Mouse (Mus musculus): Measurements from ENCODE around the gene Rprd1b. TPM values are rescaled to one million over a fixed set of nuclear protein-coding genes. Genes with fewer than 3 reads are reported as not detected.
A peak's percentile ranks its signal among the peaks of the same experiment; 100 is the strongest.

The Rprd1b gene
- polyA plus RNA-seq, 1 experiment = not detected

DNA sequence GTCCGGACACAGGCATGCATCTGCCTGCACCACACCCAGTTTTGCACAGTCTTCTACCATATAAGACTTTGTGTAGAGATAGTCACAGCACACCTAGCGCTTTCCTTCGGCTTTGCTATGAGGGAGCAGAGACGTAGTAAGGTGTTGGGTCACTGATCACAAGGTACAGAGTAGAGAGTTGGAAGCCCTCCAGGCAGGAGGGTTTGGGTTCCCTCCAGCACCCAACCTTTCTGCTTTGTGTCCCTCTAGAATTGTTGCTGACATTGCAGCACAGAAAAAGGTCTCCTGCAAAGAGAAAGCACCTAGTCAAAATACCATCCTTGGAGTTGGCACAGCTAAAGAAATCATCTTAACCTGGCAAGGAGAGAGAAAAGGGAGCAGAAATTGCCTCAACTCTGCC is 35.8 kb upstream of the Rprd1b start:
- 94% methylated on average over 4 of the region's 4 CpGs for WGBS
- Histone ChIP-seq H3K4me1 (ENCODE audit: control insufficient read depth, insufficient read depth, low read length) (peaks cover 7% of the 10 kb centered on the region), H3K27ac (ENCODE audit: insufficient read depth, low read depth, low read length) (no peak overlapping the region), H3K4me3 (ENCODE audit: insufficient read depth, low read depth, low read length) (no peak overlapping the region)
- no peak for TF ChIP-seq POLR2A (IDR thresholded peaks at IDR 0.05; ENCODE audit: insufficient read depth, low read depth, low read length)
- TF ChIP-seq CTCF (IDR thresholded peaks at IDR 0.05; ENCODE audit: insufficient read depth, low read depth, low read length) = no peak

DNA sequence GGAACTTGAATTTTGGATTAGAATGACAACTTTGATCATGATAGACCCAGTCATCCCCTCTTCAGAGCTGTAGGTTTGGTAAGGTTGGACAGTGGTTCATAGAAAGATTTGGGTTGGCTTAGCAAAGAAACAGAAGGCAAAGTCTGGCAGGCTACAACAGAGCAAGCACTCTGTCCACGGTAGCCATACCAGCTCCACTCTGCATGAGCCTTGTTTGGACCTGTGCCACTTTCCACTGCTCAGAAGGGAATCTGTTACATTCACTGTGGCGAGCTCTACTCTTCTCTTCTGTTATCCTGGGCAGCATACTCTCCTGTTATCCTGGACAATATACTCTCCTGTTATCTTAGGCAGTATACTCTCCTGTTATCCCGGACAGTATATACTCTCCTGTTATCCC is 29.5 kb upstream of the Rprd1b start:
- Histone ChIP-seq H3K4me1 (ENCODE audit: control insufficient read depth, insufficient read depth, low read length) (no peaks in the 10 kb centered on the region), H3K27ac (ENCODE audit: insufficient read depth, low read depth, low read length) (no peak overlapping the region), H3K4me3 (ENCODE audit: insufficient read depth, low read depth, low read length) (no peak overlapping the region)
- TF ChIP-seq CTCF (IDR thresholded peaks at IDR 0.05; ENCODE audit: insufficient read depth, low read depth, low read length) = no peak
- TF ChIP-seq POLR2A (IDR thresholded peaks at IDR 0.05; ENCODE audit: insufficient read depth, low read depth, low read length) = no peak
- 58% methylated on average over 3 of the region's 3 CpGs for WGBS

DNA sequence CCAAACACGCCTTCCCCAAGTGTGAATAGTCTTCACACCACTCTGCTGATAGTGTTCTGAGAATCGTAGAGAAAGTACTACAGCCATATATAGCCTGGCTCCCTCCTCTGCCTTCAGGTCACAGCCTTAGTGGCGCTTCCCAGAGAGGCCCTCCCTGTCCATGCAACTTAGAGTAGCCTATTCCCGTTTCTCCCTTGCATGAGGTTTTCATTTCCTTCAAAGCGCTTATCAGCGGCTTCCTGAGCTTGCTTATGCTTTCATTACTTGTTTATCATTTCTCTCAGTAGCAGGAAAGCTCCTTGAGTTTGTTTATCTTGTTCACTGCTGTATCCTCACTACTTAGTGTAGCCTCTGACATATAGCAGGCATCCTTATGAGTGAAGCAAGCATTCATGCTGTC is 23.7 kb upstream of the Rprd1b start:
- H3K27ac ChIP-seq (ENCODE audit: insufficient read depth, low read depth, low read length) = no peak overlapping the region
- no peaks in the 10 kb centered on the region for H3K4me1 ChIP-seq (ENCODE audit: control insufficient read depth, insufficient read depth, low read length)
- TF ChIP-seq POLR2A (IDR thresholded peaks at IDR 0.05; ENCODE audit: insufficient read depth, low read depth, low read length) = no peak
- TF ChIP-seq CTCF (IDR thresholded peaks at IDR 0.05; ENCODE audit: insufficient read depth, low read depth, low read length) = no peak
- H3K4me3 ChIP-seq (ENCODE audit: insufficient read depth, low read depth, low read length) = no peak overlapping the region
- 84% methylated on average over 6 of the region's 6 CpGs for WGBS

DNA sequence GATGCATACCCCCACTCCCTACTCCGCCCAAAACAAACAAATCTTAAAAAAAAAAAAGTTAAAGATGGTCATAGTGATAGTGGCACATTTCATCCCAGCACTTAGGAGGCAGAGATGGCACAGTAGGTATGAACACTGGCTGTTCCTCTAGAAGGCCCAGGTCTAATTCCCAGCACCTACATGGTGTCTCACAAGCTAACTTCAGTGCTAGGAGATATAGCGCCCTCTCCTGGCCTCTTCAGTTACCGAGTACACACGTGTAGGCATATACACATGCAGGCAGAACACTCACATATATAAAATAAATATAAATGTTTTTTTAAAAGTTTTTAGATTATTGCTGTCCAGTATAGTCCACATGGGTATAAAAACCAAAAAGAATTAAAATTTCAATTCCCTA is 22.7 kb upstream of the Rprd1b start:
- TF ChIP-seq CTCF (IDR thresholded peaks at IDR 0.05; ENCODE audit: insufficient read depth, low read depth, low read length) = no peak
- no peak for TF ChIP-seq POLR2A (IDR thresholded peaks at IDR 0.05; ENCODE audit: insufficient read depth, low read depth, low read length)
- H3K4me3 ChIP-seq (ENCODE audit: insufficient read depth, low read depth, low read length) = no peak overlapping the region
- no peaks in the 10 kb centered on the region for H3K4me1 ChIP-seq (ENCODE audit: control insufficient read depth, insufficient read depth, low read length)
- no peak overlapping the region for H3K27ac ChIP-seq (ENCODE audit: insufficient read depth, low read depth, low read length)
- WGBS = 99% methylated on average over 4 of the region's 4 CpGs

DNA sequence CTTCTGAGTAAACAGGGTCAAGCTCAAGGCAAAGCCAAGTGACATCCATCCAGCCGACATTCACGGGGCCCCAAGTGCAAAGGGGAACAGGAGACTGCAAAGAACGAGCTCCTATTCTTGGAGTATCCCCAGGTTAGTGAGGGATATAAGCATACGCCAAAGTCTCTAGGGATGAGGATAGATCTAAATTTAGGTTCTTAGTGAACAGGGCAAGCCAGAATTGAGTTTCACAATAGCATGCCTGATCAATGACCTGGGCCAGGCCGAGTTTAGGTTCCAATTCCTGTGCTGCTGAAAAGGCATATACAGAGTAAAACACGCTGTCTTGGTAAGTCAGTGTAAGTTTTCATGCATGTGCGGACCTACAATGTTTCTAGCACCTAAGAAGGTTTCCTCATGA is 18.9 kb upstream of the Rprd1b start:
- TF ChIP-seq CTCF (IDR thresholded peaks at IDR 0.05; ENCODE audit: insufficient read depth, low read depth, low read length) (no peak), POLR2A (IDR thresholded peaks at IDR 0.05; ENCODE audit: insufficient read depth, low read depth, low read length) (no peak)
- H3K4me3 ChIP-seq (ENCODE audit: insufficient read depth, low read depth, low read length) = no peak overlapping the region
- H3K27ac ChIP-seq (ENCODE audit: insufficient read depth, low read depth, low read length) = no peak overlapping the region
- no peaks in the 10 kb centered on the region for H3K4me1 ChIP-seq (ENCODE audit: control insufficient read depth, insufficient read depth, low read length)
- 90% methylated on average over 7 of the region's 7 CpGs for WGBS

DNA sequence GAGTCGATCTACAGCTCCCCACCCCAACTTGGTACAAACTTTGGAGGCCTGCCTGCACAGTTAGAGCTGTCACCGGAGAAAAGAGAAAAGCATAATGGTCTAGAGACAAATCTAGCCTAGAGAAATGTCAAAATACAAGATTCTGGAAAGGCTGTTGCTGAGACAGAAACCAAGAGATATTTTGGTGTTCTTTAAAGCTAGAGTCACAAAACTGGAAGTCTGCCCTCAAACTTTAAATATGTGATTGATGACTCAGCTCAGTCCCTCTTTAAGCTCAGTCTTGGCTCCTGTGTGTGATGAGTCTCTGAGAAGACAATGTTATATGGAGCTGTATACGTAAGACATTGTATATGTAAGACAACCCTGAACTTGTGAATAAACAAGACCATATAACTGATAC is 15.7 kb upstream of the Rprd1b start:
- WGBS = 84% methylated on average over 3 of the region's 3 CpGs

DNA sequence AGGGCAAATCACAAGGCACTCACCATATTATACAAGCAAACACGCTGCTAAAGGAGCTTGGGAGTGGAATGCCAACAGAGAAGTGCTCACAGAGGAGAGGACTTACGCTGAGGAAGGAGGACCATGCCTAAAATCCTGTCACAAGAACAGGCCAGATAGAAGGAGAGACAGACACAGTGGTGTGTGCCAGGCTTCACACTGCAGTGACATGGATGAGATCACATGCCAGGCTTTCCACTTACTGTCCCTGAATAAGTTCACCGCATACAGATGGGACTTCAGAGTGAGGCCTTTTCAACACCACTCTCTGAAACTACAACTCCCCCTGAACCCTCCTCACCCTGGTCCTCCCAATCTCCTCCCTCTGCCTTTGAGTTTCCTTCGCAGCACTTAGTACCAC is 11.0 kb upstream of the Rprd1b start:
- H3K27ac ChIP-seq (ENCODE audit: insufficient read depth, low read depth, low read length) = no peak overlapping the region
- TF ChIP-seq POLR2A (IDR thresholded peaks at IDR 0.05; ENCODE audit: insufficient read depth, low read depth, low read length) (no peak), CTCF (IDR thresholded peaks at IDR 0.05; ENCODE audit: insufficient read depth, low read depth, low read length) (no peak)
- WGBS = 94% methylated on average over 4 of the region's 4 CpGs
- no peaks in the 10 kb centered on the region for H3K4me1 ChIP-seq (ENCODE audit: control insufficient read depth, insufficient read depth, low read length)
- no peak overlapping the region for H3K4me3 ChIP-seq (ENCODE audit: insufficient read depth, low read depth, low read length)

More for the DNA sequence above, 15.7 kb upstream of the Rprd1b start:
- Histone ChIP-seq H3K27ac (ENCODE audit: insufficient read depth, low read depth, low read length) (no peak overlapping the region), H3K4me1 (ENCODE audit: control insufficient read depth, insufficient read depth, low read length) (no peaks in the 10 kb centered on the region), H3K4me3 (ENCODE audit: insufficient read depth, low read depth, low read length) (no peak overlapping the region)
- TF ChIP-seq CTCF (IDR thresholded peaks at IDR 0.05; ENCODE audit: insufficient read depth, low read depth, low read length) = no peak
- no peak for TF ChIP-seq POLR2A (IDR thresholded peaks at IDR 0.05; ENCODE audit: insufficient read depth, low read depth, low read length)

DNA sequence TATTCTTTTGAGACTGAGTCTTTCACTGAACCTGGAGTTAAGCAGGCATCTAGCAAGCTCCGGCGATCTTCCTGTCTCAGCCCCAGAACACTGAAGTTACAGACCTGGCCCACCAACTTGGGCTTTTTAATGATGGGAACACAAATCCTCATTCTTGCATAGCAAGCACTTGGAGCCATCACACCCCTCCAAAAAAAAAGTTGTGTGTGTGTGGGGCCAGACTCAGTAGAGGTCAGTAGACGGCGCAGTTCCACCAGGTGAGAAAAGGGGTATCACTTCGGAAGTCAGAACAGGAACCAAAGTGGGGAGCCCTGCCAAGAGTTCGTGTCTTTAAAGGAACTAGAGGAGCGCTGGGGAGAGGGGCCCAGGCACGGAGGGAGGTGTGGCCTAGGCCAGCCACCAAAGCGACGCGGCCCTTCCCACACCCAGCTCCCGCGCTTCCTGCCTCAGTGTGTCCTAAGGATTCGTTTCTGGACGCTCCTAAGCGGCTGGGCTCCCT is 393 bp upstream of the Rprd1b start:
- H3K4me3 ChIP-seq (ENCODE audit: insufficient read depth, low read depth, low read length) = peak overlapping the region; percentile 65
- 2% methylated on average over 16 of the region's 16 CpGs for WGBS
- TF ChIP-seq CTCF (IDR thresholded peaks at IDR 0.05; ENCODE audit: insufficient read depth, low read depth, low read length) (no peak), POLR2A (IDR thresholded peaks at IDR 0.05; ENCODE audit: insufficient read depth, low read depth, low read length) (no peak)
- 0 out of 2 replicates have a peak overlapping the region, but pooled peaks have one; percentile 43 for H3K27ac ChIP-seq (ENCODE audit: insufficient read depth, low read depth, low read length)
- peaks cover 9% of the 10 kb centered on the region for H3K4me1 ChIP-seq (ENCODE audit: control insufficient read depth, insufficient read depth, low read length)

DNA sequence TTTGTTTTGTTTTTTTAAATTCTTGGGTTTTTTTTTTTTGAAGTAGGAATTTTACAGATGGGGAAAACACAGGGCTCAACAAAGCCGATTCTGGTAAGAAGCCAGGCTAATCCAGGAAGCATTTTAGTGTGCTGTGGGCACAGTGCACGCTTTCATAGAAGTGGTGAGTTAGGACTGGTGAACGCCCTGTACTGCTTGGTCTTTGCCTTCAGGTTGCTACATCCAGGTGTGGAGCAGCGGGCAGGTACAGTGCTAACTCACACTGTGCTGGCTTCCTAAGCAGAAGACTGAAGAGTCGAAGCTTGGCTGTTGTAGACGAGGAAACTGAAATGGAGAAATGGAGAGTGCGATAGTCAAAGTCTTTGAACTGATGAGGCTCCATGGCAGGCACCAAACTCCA is 1.7 kb downstream of the Rprd1b start:
- Histone ChIP-seq H3K4me1 (ENCODE audit: control insufficient read depth, insufficient read depth, low read length) (peaks cover 9% of the 10 kb centered on the region), H3K27ac (ENCODE audit: insufficient read depth, low read depth, low read length) (no peak overlapping the region), H3K4me3 (ENCODE audit: insufficient read depth, low read depth, low read length) (peak overlapping the region; percentile 65; the same call in 1 of the 2 replicates)
- WGBS = 64% methylated on average over 7 of the region's 7 CpGs
- TF ChIP-seq POLR2A (IDR thresholded peaks at IDR 0.05; ENCODE audit: insufficient read depth, low read depth, low read length) (no peak), CTCF (IDR thresholded peaks at IDR 0.05; ENCODE audit: insufficient read depth, low read depth, low read length) (no peak)

DNA sequence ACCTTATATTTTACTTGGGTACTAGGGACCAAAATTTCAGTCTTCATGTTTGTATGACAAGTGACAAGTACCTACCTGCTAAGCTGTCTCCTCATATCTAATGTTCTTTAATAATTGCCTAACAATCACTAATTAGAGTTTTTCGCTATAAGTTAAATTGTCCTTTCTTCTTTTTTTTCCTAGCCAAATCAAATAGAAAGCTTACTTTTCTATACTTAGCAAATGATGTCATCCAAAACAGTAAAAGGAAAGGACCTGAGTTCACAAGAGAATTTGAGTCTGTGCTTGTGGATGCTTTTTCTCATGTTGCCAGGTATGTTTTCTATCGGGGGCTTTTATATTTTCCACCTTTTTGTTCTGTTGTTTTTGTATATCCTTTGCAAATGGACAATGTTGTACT is 7.5 kb downstream of the Rprd1b start:
- H3K4me1 ChIP-seq (ENCODE audit: control insufficient read depth, insufficient read depth, low read length) = peaks cover 3% of the 10 kb centered on the region
- WGBS = 72% methylated on average over 2 of the region's 2 CpGs
- H3K4me3 ChIP-seq (ENCODE audit: insufficient read depth, low read depth, low read length) = no peak overlapping the region
- TF ChIP-seq POLR2A (IDR thresholded peaks at IDR 0.05; ENCODE audit: insufficient read depth, low read depth, low read length) (no peak), CTCF (IDR thresholded peaks at IDR 0.05; ENCODE audit: insufficient read depth, low read depth, low read length) (no peak)
- H3K27ac ChIP-seq (ENCODE audit: insufficient read depth, low read depth, low read length) = no peak overlapping the region
